Mouse (Mus musculus) CH12.LX (cell line): ENCODE measurements around the gene Mvb12b. TPM values are rescaled to one million over a fixed set of nuclear protein-coding genes. Genes with fewer than 3 reads are reported as not detected.

ENCODE experiments used
- DNase-seq: peaks from one replicate; pipeline ENCODE4 v3.0.0-alpha.2; 2013; ENCODE audit errors: extremely low read depth
- H3K27ac ChIP-seq: 2 replicates; pipeline ENCODE4 v1.5.1; 2012; ENCODE audit warnings: low read depth, mild to moderate bottlenecking, control low read depth, moderate library complexity; ENCODE audit not compliant: insufficient read depth
- H3K27me3 ChIP-seq: replicated peaks from 2 replicates; pipeline ENCODE3; 2012; ENCODE audit warnings: inconsistent platforms
- H3K36me3 ChIP-seq, 2 experiments: replicated peaks in 1 of 2; 2 replicates each; pipeline versions ENCODE3 to v1.6.1; 2012; ENCODE audit warnings: inconsistent platforms in 1 of 2, low read length in 1 of 2, mild to moderate bottlenecking in 1 of 2, mixed read lengths in 1 of 2, moderate library complexity in 1 of 2; ENCODE audit not compliant: control insufficient read depth in 1 of 2, insufficient read depth in 1 of 2
- H3K4me1 ChIP-seq, 2 experiments: 2 replicates each; pipeline ENCODE4 v1.6.1; 2012; ENCODE audit warnings: inconsistent platforms in 1 of 2, moderate library complexity in 1 of 2; ENCODE audit not compliant: insufficient read depth in 2 of 2, control insufficient read depth in 1 of 2
- H3K4me2 ChIP-seq: 2 replicates; pipeline ENCODE4 v1.6.1; 2012; ENCODE audit warnings: low read depth, mild to moderate bottlenecking, control low read depth; ENCODE audit not compliant: poor library complexity, insufficient read depth, severe bottlenecking
- H3K4me3 ChIP-seq, 3 experiments: fragments of 150-350 bp in 1 of 3; sonication (generic) in 1 of 3; replicated peaks in 1 of 3; 2 replicates each; pipeline versions ENCODE3 to v1.5.1; 2011 to 2012; ENCODE audit warnings: low read depth in 2 of 3, low read length in 2 of 3, mild to moderate bottlenecking in 2 of 3, moderate library complexity in 2 of 3, control low read depth in 1 of 3, improper control_type of control experiment in 1 of 3, inconsistent platforms in 1 of 3, mixed read lengths in 1 of 3; ENCODE audit not compliant: poor library complexity in 1 of 3
- H3K79me2 ChIP-seq: replicated peaks from 2 replicates; pipeline ENCODE4 v1.6.1; 2012; ENCODE audit warnings: mild to moderate bottlenecking, moderate library complexity; ENCODE audit not compliant: control insufficient read depth, poor library complexity, insufficient read depth, severe bottlenecking; ENCODE audit errors: extremely low read depth
- H3K9ac ChIP-seq: 2 replicates; pipeline ENCODE4 v1.6.1; 2012; ENCODE audit warnings: low read depth, mild to moderate bottlenecking, control low read depth, moderate library complexity; ENCODE audit not compliant: insufficient read depth
- H3K9me3 ChIP-seq: replicated peaks from 2 replicates; pipeline ENCODE3; 2012; ENCODE audit warnings: low read length, inconsistent platforms, mixed read lengths
- CHD2 ChIP-seq: IDR thresholded peaks from 2 replicates; pipeline ENCODE4 v1.6.1; 2011; ENCODE audit warnings: low read length, improper control_type of control experiment
- ELF1 ChIP-seq: IDR thresholded peaks from 2 replicates; pipeline ENCODE4 v1.6.1; 2014; ENCODE audit warnings: low read depth, mild to moderate bottlenecking, inconsistent platforms, low read length, improper control_type of control experiment
- EP300 ChIP-seq: IDR thresholded peaks from 2 replicates; pipeline ENCODE4 v1.6.1; 2011; ENCODE audit warnings: low read length, improper control_type of control experiment
- ETS1 ChIP-seq: conservative IDR thresholded peaks from 2 replicates; pipeline ENCODE4 v1.6.1; 2012; ENCODE audit warnings: low read depth, mild to moderate bottlenecking, inconsistent platforms, low read length, improper control_type of control experiment, moderate library complexity
- GABPA ChIP-seq: IDR thresholded peaks from 2 replicates; pipeline ENCODE4 v1.6.1; 2012; ENCODE audit warnings: low read depth, low read length, improper control_type of control experiment, inconsistent platforms; ENCODE audit not compliant: insufficient replicate concordance
- HCFC1 ChIP-seq: IDR thresholded peaks from 2 replicates; pipeline ENCODE4 v1.6.1; 2012; ENCODE audit warnings: low read depth, mild to moderate bottlenecking, inconsistent platforms, low read length, improper control_type of control experiment
- IRF4 ChIP-seq: IDR thresholded peaks from 2 replicates; pipeline ENCODE4 v1.6.1; 2014; ENCODE audit warnings: low read depth, mild to moderate bottlenecking, inconsistent platforms, low read length, improper control_type of control experiment
- JUN ChIP-seq: IDR thresholded peaks from 2 replicates; pipeline ENCODE4 v1.6.1; 2011; ENCODE audit warnings: low read depth, mild to moderate bottlenecking, low read length, improper control_type of control experiment, moderate library complexity; ENCODE audit not compliant: insufficient read depth
- KAT2A ChIP-seq: IDR thresholded peaks from 2 replicates; pipeline ENCODE4 v1.6.1; 2012; ENCODE audit warnings: low read length, improper control_type of control experiment, inconsistent platforms; ENCODE audit not compliant: insufficient replicate concordance
- MAFK ChIP-seq: IDR thresholded peaks from 2 replicates; pipeline ENCODE4 v1.6.1; 2011; ENCODE audit warnings: low read length, improper control_type of control experiment; ENCODE audit not compliant: insufficient replicate concordance
- MAX ChIP-seq: IDR thresholded peaks from 2 replicates; pipeline ENCODE4 v1.6.1; 2011; ENCODE audit warnings: low read length, improper control_type of control experiment
- MAZ ChIP-seq: IDR thresholded peaks from 2 replicates; pipeline ENCODE4 v1.6.1; 2012; ENCODE audit warnings: low read depth, mild to moderate bottlenecking, inconsistent platforms, low read length, improper control_type of control experiment, moderate library complexity
- MEF2A ChIP-seq: IDR thresholded peaks from 2 replicates; pipeline ENCODE4 v1.6.1; 2014; ENCODE audit warnings: low read depth, mild to moderate bottlenecking, inconsistent platforms, low read length, improper control_type of control experiment, borderline replicate concordance
- MXI1 ChIP-seq: IDR thresholded peaks from 2 replicates; pipeline ENCODE4 v1.6.1; 2011; ENCODE audit warnings: mild to moderate bottlenecking, low read depth, low read length, improper control_type of control experiment
- MYC ChIP-seq: IDR thresholded peaks from 2 replicates; pipeline ENCODE4 v1.6.1; 2011; ENCODE audit warnings: low read depth, mild to moderate bottlenecking, improper control_type of control experiment, low read length
- PAX5 ChIP-seq: IDR thresholded peaks from 2 replicates; pipeline ENCODE4 v1.6.1; 2012; ENCODE audit warnings: low read length, inconsistent platforms, mixed read lengths
- POLR2A ChIP-seq: IDR thresholded peaks from 2 replicates; pipeline ENCODE4 v1.6.1; 2011; ENCODE audit warnings: low read depth, mild to moderate bottlenecking, improper control_type of control experiment, low read length
- POLR2AphosphoS2 ChIP-seq: IDR thresholded peaks from 2 replicates; pipeline ENCODE4 v1.6.1; 2011; ENCODE audit warnings: low read depth, low read length, improper control_type of control experiment
- RAD21 ChIP-seq: IDR thresholded peaks from 2 replicates; pipeline ENCODE4 v1.6.1; 2011; ENCODE audit warnings: low read depth, mild to moderate bottlenecking, low read length, improper control_type of control experiment, moderate library complexity
- SIN3A ChIP-seq: IDR thresholded peaks from 2 replicates; pipeline ENCODE4 v1.6.1; 2012; ENCODE audit warnings: low read length, improper control_type of control experiment, inconsistent platforms
- SMC3 ChIP-seq: IDR thresholded peaks from 2 replicates; pipeline ENCODE4 v1.6.1; 2011; ENCODE audit warnings: low read depth, low read length, improper control_type of control experiment
- TBP ChIP-seq: conservative IDR thresholded peaks from 2 replicates; pipeline ENCODE4 v1.6.1; 2011; ENCODE audit warnings: low read depth, low read length, improper control_type of control experiment
- TCF12 ChIP-seq: IDR thresholded peaks from 2 replicates; pipeline ENCODE4 v1.6.1; 2014; ENCODE audit warnings: low read depth, mild to moderate bottlenecking, inconsistent platforms, low read length, improper control_type of control experiment
- ZC3H11A ChIP-seq: IDR thresholded peaks from 2 replicates; pipeline ENCODE4 v1.6.1; 2012; ENCODE audit warnings: low read depth, mild to moderate bottlenecking, inconsistent platforms, low read length, improper control_type of control experiment
- ZKSCAN1 ChIP-seq: IDR thresholded peaks from 2 replicates; pipeline ENCODE4 v1.6.1; 2012; ENCODE audit warnings: low read depth, inconsistent platforms, low read length, improper control_type of control experiment, borderline replicate concordance
- ZMIZ1 ChIP-seq: IDR thresholded peaks from 2 replicates; pipeline ENCODE4 v1.6.1; 2012; ENCODE audit warnings: low read depth, mild to moderate bottlenecking, inconsistent platforms, low read length, improper control_type of control experiment
- ZNF384 ChIP-seq: IDR thresholded peaks from 2 replicates; pipeline ENCODE4 v1.6.1; 2012; ENCODE audit warnings: low read depth, low read length, improper control_type of control experiment, inconsistent platforms
- dilution Hi-C: fragments of 300-500 bp; cut with MboI; formaldehyde crosslinking; loops from 2 replicates; pipeline ENCODE4 v1.14.3; 2020; ENCODE audit warnings: low sequenced_read_pairs; ENCODE audit not compliant: extremely low pct_unique_long_range_greater_than_20kb, extremely low pct_ligation_motif_present
- in situ Hi-C: fragments of 300-500 bp; cut with MboI; formaldehyde crosslinking; loops from 3 replicates; pipeline ENCODE4 v1.14.3; 2019; ENCODE audit warnings: low sequenced_read_pairs, low pct_ligation_motif_present, low pct_unique_long_range_greater_than_20kb, mixed read lengths
- polyA plus RNA-seq: library from polyadenylated mRNA; unstranded; fragments of >175 nt; gene quantifications from 2 replicates; pipeline ENCODE4 v1.2.1, GENCODE M21; 2012; ENCODE audit warnings: low read depth; ENCODE audit not compliant: insufficient read length
- total RNA-seq, 2 experiments: library from RNA; depleted of rRNA; stranded (reverse); fragments of 300-350 nt in 1 of 2; fragments of >200 nt in 1 of 2; gene quantifications; 2 replicates each; pipeline ENCODE4 v1.2.3; 2012 to 2014

The Mvb12b gene
- total and polyA plus RNA-seq, 3 experiments = 3.0 to 16.7 (median 5.3) TPM

DNA sequence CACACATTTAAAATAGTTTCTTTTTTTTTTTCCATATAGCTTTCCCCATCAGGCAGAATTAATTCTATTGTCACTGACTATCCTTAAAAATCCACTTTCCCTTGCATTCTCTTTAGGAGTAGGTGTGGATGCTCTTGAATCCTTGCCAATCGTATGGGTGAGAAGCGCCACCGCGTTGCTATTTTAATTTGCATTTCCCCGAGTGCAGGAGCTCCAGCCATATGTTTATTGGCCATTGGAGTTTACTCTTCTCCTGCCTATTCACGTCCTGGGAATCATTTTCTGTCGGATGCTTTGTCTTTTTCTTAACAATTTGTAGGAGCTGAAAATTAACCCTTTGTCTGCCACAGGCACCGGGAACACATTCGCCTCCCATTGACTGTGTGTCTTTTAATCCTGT, 48.0 kb upstream of the Mvb12b start:
- dilution Hi-C loops = no loop called here

DNA sequence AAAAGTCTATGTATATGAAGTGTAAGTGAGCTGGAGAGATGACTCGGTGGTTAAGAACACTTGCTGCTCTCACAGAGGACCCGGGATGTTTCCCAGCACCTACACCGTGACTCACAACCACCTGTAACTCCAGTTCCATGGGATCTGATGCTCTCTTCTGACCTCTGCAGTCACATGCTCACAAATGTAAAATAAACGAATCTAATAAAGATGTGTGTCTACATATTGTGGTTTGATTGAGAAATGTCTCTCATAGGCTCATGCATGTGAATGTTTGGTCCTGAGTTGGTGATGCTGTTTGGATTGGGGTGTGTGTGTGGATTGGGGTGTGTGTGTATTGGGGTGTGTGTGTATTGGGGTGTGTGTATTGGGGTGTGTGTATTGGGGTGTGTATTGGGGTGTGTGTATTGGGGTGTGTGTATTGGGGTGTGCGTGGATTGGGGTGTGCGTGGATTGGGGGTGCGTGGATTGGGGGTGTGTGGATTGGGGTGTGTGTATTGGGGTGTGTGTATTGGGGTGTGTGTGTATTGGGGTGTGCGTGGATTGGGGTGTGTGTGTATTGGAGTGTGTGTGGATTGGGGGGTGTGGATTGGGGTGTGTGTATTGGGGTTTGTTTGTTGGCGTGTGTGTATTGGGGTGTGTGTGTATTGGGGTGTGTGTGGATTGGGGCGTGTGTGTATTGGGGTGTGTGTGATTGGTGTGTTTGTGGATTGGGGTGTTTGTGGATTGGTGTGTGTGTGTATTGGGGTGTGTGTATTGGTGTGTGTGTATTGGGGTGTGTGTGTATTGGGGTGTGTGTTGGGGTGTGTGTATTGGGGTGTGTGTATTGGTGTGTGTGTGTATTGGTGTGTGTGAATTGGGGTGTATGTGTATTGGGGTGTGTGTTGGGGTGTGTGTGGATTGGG, 46.1 kb upstream of the Mvb12b start:
- H3K36me3 ChIP-seq = no peaks in the 10 kb centered on the region
- dilution Hi-C loops = no loop called here
- H3K4me1 ChIP-seq = no peaks in the 10 kb centered on the region
- H3K27me3 ChIP-seq = peaks cover 1% of the 10 kb centered on the region
- TF ChIP-seq IRF4 (no peak), EP300 (no peak), MAZ (no peak), MEF2A (no peak), ZMIZ1 (no peak), TBP (no peak), MXI1 (no peak), MYC (no peak), MAFK (no peak), RAD21 (no peak), HCFC1 (no peak), PAX5 (no peak)
- DNase-seq = no peak
- in situ Hi-C loops = no loop called here
- no peaks in the 10 kb centered on the region for H3K79me2 ChIP-seq
- H3K4me3 ChIP-seq = no peak overlapping the region
- no peak overlapping the region for H3K9ac ChIP-seq
- peaks cover 1% of the 10 kb centered on the region for H3K9me3 ChIP-seq
- no peak overlapping the region for H3K27ac ChIP-seq
- H3K4me2 ChIP-seq = no peak overlapping the region

More for the DNA sequence above, 48.0 kb upstream of the Mvb12b start:
- in situ Hi-C loops = no loop called here
- no peak overlapping the region for H3K9ac ChIP-seq
- H3K36me3 ChIP-seq = no peaks in the 10 kb centered on the region
- TF ChIP-seq IRF4 = no peak
- no peak for TF ChIP-seq TBP
- no peak for TF ChIP-seq POLR2A
- no peak for TF ChIP-seq SMC3
- TF ChIP-seq ZNF384 = no peak
- no peak for TF ChIP-seq JUN
- TF ChIP-seq POLR2AphosphoS2 = no peak
- no peak for TF ChIP-seq ELF1
- no peak for TF ChIP-seq CHD2
- no peak for TF ChIP-seq ZMIZ1
- no peak for TF ChIP-seq PAX5
- TF ChIP-seq TCF12 = no peak
- TF ChIP-seq KAT2A = no peak
- no peak for TF ChIP-seq MYC
- TF ChIP-seq ZC3H11A = no peak
- no peak for TF ChIP-seq ZKSCAN1
- no peak for TF ChIP-seq GABPA
- no peak for TF ChIP-seq SIN3A
- no peak for TF ChIP-seq ETS1
- TF ChIP-seq MAX = no peak
- H3K27ac ChIP-seq = no peak overlapping the region
- peaks cover 5% of the 10 kb centered on the region for H3K9me3 ChIP-seq
- no peaks in the 10 kb centered on the region for H3K79me2 ChIP-seq
- H3K4me3 ChIP-seq = no peak overlapping the region
- DNase-seq = no peak
- peaks cover 2 to 13% of the 10 kb centered on the region in 2 experiments; a peak in 3 of 4 replicates for H3K4me1 ChIP-seq
- peaks cover 1% of the 10 kb centered on the region for H3K27me3 ChIP-seq
- H3K4me2 ChIP-seq = no peak overlapping the region
